Mouse (Mus musculus) spleen, adult 12 weeks (tissue): ENCODE results near the gene Map4k3.

Experiments
- DNase-seq: peaks from one replicate; pipeline ENCODE4 v3.0.0; 2022; ENCODE audit warnings: low spot score

Gene Map4k3

GRCm38 (mm10) chr17:80729825-80730224 lies 1.5 kb upstream of the Map4k3 start:
- DNase-seq, result no peak

GRCm38 (mm10) chr17:80729080-80729749 lies 930 bp upstream of the Map4k3 start:
- DNase-seq, result no peak

GRCm38 (mm10) chr17:80727341-80727951 lies 839 bp downstream of the Map4k3 start:
- DNase-seq, result peak; percentile 5

DNA sequence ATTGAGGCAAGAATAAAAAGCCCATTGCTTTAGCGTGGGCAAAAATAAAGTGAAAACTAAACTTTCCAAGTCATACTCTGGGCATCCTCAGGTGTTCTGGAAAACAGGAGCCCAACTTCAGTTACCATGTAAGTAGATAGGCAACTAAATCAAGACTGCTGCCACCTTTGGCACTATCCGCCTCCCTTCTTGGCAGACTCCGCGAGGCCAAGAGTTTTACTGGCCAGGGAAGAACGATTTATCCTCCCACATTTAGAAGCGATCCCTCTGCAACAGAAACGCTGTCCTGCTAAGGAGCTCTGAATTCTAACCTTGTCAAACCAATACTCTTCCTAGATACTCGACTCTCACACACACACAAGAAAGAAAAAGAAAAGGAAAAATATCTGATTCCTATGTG lies 1.5 kb downstream of the Map4k3 start:
- no peak for DNase-seq

- no peak for DNase-seq
These were observed 5.2 kb downstream of the Map4k3 start for GRCm38 (mm10) chr17:80723092-80723491.

DNA sequence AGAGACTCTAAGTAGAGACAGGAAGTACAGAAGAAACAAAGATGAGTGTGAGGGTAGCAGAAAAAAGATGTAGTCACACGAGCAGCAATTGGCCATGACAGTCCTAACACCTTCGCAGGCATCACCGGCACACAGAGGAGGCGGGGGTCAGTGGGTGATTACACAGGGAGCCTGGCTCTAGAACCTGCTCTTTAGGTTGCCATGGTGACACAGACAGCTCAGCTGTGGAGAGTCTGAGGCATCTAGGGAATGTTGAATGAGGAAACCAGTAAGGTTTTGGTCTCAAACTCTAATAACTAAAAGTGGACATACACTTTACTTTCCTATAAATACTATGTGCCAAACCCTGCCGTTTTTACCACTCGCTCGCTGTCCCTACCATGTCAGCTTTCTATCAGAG lies 6.6 kb downstream of the Map4k3 start:
- DNase-seq, result no peak

GRCm38 (mm10) chr17:80719309-80719708 lies 9.0 kb downstream of the Map4k3 start:
- DNase-seq, result no peak

DNA sequence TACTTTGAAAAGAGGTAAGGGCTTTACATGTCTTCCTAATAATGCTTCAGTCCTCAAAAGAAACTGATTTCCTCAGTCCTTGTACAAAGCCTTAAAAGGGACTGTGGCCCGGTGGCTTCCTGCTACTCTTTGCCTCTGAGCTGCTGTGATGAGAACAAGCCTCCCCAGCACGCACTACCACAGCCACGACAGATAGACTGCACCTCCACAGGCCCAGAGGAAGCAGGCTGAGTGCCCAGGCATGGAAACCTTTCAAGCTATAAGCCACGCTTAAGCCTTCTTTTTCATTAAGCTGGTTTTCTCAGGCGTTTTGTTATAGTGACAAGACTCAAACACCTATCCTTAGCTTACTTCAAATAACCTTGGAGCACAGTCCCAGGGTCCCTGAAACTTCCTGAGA lies 10.0 kb downstream of the Map4k3 start:
- no peak for DNase-seq

GRCm38 (mm10) chr17:80713588-80713987 lies 14.7 kb downstream of the Map4k3 start:
- no peak for DNase-seq

- DNase-seq, result no peak
These were observed 18.1 kb downstream of the Map4k3 start for GRCm38 (mm10) chr17:80709921-80710838.

DNA sequence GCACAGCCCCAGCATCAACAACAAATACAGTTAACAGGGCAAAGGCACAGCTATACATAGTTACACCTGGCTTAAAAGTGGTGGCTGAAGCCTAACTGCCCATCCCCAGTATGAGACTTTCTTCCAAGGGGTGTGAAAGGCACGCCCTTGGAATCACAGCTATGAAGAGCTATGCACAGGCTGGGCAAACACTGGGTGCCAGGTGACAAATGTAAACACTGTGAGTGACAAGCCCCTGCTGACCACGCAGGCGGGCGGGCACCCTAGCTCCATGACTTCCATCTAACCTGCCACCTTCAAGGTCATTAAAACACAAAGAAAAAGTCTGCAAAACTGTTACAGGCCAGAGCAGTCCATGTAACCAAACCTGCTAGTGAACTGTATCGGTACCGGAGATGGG lies 19.5 kb downstream of the Map4k3 start:
- no peak for DNase-seq

GRCm38 (mm10) chr17:80707176-80707575 lies 21.1 kb downstream of the Map4k3 start:
- DNase-seq, result no peak

GRCm38 (mm10) chr17:80706608-80707007 lies 21.7 kb downstream of the Map4k3 start:
- no peak for DNase-seq

DNA sequence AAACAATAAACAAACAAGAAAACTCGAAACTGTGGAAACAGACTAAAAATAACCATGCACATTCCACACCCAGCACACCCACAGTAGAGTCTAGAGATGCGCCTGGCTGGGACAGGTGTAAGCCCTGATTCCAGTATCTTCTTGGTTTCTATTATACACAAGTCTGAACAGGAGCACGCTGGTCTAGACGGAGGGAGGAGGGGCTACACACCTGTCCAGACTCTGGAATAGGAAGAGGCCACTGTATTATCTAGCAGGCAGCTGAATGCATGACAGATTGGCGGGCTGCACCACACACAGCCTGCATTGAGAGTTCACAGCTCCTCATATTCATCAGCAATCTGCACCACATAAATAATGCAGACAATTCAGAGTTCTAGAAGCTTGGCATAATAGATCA lies 26.6 kb downstream of the Map4k3 start:
- no peak for DNase-seq

- DNase-seq, result no peak
These were observed 29.4 kb downstream of the Map4k3 start for GRCm38 (mm10) chr17:80698930-80699329.

DNA sequence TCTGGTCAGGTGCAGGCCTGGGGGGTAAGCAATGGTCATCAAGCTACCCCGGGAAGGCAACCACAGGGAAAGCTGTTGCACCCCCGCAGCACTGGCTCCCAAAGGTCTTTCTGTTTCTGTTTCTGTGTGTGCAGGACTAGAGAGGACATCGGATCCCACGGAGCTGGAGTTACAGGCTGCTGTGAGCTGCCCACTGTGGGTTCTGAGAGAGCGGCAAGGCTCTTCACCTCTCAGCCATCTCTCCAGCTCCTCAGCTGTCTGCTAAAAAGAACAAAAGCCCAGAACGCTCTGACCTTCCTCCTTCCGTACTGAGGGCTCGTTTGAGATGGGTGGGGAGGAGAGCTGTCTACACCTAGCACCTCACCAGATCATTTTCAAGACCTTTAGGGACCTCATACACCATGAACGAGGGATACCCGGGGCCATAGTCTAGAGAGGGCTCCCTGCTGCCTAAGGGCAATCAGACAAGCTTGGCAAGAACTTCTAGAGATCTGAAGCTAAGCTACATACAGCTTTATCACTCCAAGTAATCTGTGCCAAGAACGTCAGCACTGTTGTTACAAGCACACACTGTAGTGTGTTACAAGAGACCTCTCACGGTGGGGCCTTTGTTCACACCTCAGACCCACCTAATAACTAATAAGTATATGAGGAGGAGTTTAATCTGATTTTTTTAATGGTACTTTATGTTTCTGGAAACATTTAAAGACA lies 29.9 kb downstream of the Map4k3 start:
- DNase-seq, result no peak

DNA sequence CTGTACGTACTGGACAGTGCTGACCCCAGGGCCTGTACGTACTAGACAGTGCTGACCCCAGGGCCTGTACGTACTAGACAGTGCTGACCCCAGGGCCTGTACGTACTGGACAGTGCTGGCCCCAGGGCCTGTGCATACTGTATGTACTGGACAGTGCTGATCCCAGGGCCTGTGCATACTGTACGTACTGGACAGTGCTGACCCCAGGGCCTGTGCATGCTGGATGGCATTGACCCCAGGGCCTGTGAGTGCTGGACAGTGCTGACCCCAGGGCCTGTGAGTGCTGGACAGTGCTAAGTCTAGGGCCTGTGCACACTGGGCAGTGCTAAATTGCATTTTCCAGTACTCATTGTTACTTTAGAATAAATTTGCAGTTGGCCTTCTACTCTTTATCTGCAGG lies 31.3 kb downstream of the Map4k3 start:
- no peak for DNase-seq

GRCm38 (mm10) chr17:80696210-80696609 lies 32.1 kb downstream of the Map4k3 start:
- DNase-seq, result no peak

- DNase-seq, result no peak
These were observed 34.6 kb downstream of the Map4k3 start for GRCm38 (mm10) chr17:80693707-80694106.

GRCm38 (mm10) chr17:80692183-80692582 lies 36.1 kb downstream of the Map4k3 start:
- no peak for DNase-seq

- no peak for DNase-seq
These were observed 39.6 kb downstream of the Map4k3 start for GRCm38 (mm10) chr17:80688701-80689100.

GRCm38 (mm10) chr17:80686066-80686465 lies 42.2 kb downstream of the Map4k3 start:
- DNase-seq, result no peak
